Mouse (Mus musculus): ENCODE measurements around the gene Akap2. TPM values are rescaled to one million over a fixed set of nuclear protein-coding genes. Genes with fewer than 3 reads are reported as not detected.

Gene Akap2
- polyA plus RNA-seq, 1 experiment from 2014 or later: 28.2 TPM

GRCm38 (mm10) chr4:57855281-57855941, 138.0 kb downstream of the Akap2 start:
- H3K27me3 ChIP-seq (replicated peaks; ENCODE audit: control insufficient read depth, insufficient read depth, low read length): no peaks in the 10 kb centered on the region
- no peak overlapping the region for H3K4me3 ChIP-seq (ENCODE audit: low read depth, low read length)
- no peak overlapping the region for H3K4me2 ChIP-seq (ENCODE audit: low read length)
- ATAC-seq (replicated peaks; ENCODE audit: low FRiP score, low TSS enrichment, low read depth) (no peak), DNase-seq (ENCODE audit: low spot score) (peak; percentile 50)
- H3K36me3 ChIP-seq (ENCODE audit: control insufficient read depth, insufficient read depth, low read length): peaks cover 47% of the 10 kb centered on the region
- 67% methylated on average over 18 of the region's 18 CpGs for WGBS
- H3K27ac ChIP-seq (ENCODE audit: low read depth): no peak overlapping the region
- no peak overlapping the region for H3K9ac ChIP-seq (ENCODE audit: low read length)
- H3K9me3 ChIP-seq (ENCODE audit: control insufficient read depth, low read length): 0 out of 2 replicates have a peak, but pooled peaks cover 6% of the 10 kb centered on the region
- peaks cover 7% of the 10 kb centered on the region for H3K4me1 ChIP-seq (replicated peaks; ENCODE audit: control insufficient read depth, insufficient read depth, low read length)

GRCm38 (mm10) chr4:57856673-57857072, 139.2 kb downstream of the Akap2 start:
- DNase-seq (ENCODE audit: low spot score): peak; percentile 12
- peaks cover 45% of the 10 kb centered on the region for H3K36me3 ChIP-seq (ENCODE audit: control insufficient read depth, insufficient read depth, low read length)
- WGBS: 91% methylated on average over 10 of the region's 10 CpGs

GRCm38 (mm10) chr4:57860204-57860611, 142.8 kb downstream of the Akap2 start:
- WGBS: 80% methylated on average over 6 of the region's 6 CpGs
- 0 out of 2 replicates have a peak, but pooled peaks cover 6% of the 10 kb centered on the region for H3K9me3 ChIP-seq (ENCODE audit: control insufficient read depth, low read length)
- no peak overlapping the region for H3K4me3 ChIP-seq (ENCODE audit: low read depth, low read length)
- peaks cover 37% of the 10 kb centered on the region for H3K36me3 ChIP-seq (ENCODE audit: control insufficient read depth, insufficient read depth, low read length)
- H3K4me2 ChIP-seq (ENCODE audit: low read length): no peak overlapping the region
- H3K9ac ChIP-seq (ENCODE audit: low read length): no peak overlapping the region
- ATAC-seq (replicated peaks; ENCODE audit: low FRiP score, low TSS enrichment, low read depth) (no peak), DNase-seq (ENCODE audit: low spot score) (peak; percentile 38)
- no peaks in the 10 kb centered on the region for H3K27me3 ChIP-seq (replicated peaks; ENCODE audit: control insufficient read depth, insufficient read depth, low read length)
- H3K4me1 ChIP-seq (replicated peaks; ENCODE audit: control insufficient read depth, insufficient read depth, low read length): peaks cover 6% of the 10 kb centered on the region
- H3K27ac ChIP-seq (ENCODE audit: low read depth): no peak overlapping the region

More at GRCm38 (mm10) chr4:57856673-57857072, 139.2 kb downstream of the Akap2 start:
- Histone ChIP-seq H3K27ac (ENCODE audit: low read depth) (no peak overlapping the region), H3K4me3 (ENCODE audit: low read depth, low read length) (no peak overlapping the region), H3K9me3 (ENCODE audit: control insufficient read depth, low read length) (0 out of 2 replicates have a peak, but pooled peaks cover 6% of the 10 kb centered on the region), H3K4me2 (ENCODE audit: low read length) (no peak overlapping the region), H3K9ac (ENCODE audit: low read length) (no peak overlapping the region), H3K4me1 (replicated peaks; ENCODE audit: control insufficient read depth, insufficient read depth, low read length) (peaks cover 7% of the 10 kb centered on the region), H3K27me3 (replicated peaks; ENCODE audit: control insufficient read depth, insufficient read depth, low read length) (no peaks in the 10 kb centered on the region)
- ATAC-seq (replicated peaks; ENCODE audit: low FRiP score, low TSS enrichment, low read depth): no peak

GRCm38 (mm10) chr4:57861166-57861565, 143.7 kb downstream of the Akap2 start:
- H3K27ac ChIP-seq (ENCODE audit: low read depth): no peak overlapping the region

GRCm38 (mm10) chr4:57861856-57862255, 144.4 kb downstream of the Akap2 start:
- Histone ChIP-seq H3K27ac (ENCODE audit: low read depth) (peak overlapping the region; percentile 27; the same call in 1 of the 2 replicates), H3K36me3 (ENCODE audit: control insufficient read depth, insufficient read depth, low read length) (peaks cover 20% of the 10 kb centered on the region), H3K9ac (ENCODE audit: low read length) (no peak overlapping the region), H3K9me3 (ENCODE audit: control insufficient read depth, low read length) (0 out of 2 replicates have a peak, but pooled peaks cover under 1% of the 10 kb centered on the region), H3K4me1 (replicated peaks; ENCODE audit: control insufficient read depth, insufficient read depth, low read length) (peaks cover 14% of the 10 kb centered on the region), H3K4me2 (ENCODE audit: low read length) (no peak overlapping the region), H3K4me3 (ENCODE audit: low read depth, low read length) (no peak overlapping the region), H3K27me3 (replicated peaks; ENCODE audit: control insufficient read depth, insufficient read depth, low read length) (no peaks in the 10 kb centered on the region)
- DNase-seq (ENCODE audit: low spot score) (peak; percentile 50), ATAC-seq (replicated peaks; ENCODE audit: low FRiP score, low TSS enrichment, low read depth) (no peak)
- WGBS: 44% methylated on average over 8 of the region's 8 CpGs

More at GRCm38 (mm10) chr4:57861166-57861565, 143.7 kb downstream of the Akap2 start:
- DNase-seq (ENCODE audit: low spot score) (peak; percentile 43), ATAC-seq (replicated peaks; ENCODE audit: low FRiP score, low TSS enrichment, low read depth) (no peak)
- H3K36me3 ChIP-seq (ENCODE audit: control insufficient read depth, insufficient read depth, low read length): peaks cover 27% of the 10 kb centered on the region
- H3K27me3 ChIP-seq (replicated peaks; ENCODE audit: control insufficient read depth, insufficient read depth, low read length): no peaks in the 10 kb centered on the region
- no peak overlapping the region for H3K4me3 ChIP-seq (ENCODE audit: low read depth, low read length)
- H3K9me3 ChIP-seq (ENCODE audit: control insufficient read depth, low read length): 0 out of 2 replicates have a peak, but pooled peaks cover 2% of the 10 kb centered on the region
- H3K4me2 ChIP-seq (ENCODE audit: low read length): no peak overlapping the region
- H3K4me1 ChIP-seq (replicated peaks; ENCODE audit: control insufficient read depth, insufficient read depth, low read length): peaks cover 14% of the 10 kb centered on the region
- 58% methylated on average over 6 of the region's 6 CpGs for WGBS
- no peak overlapping the region for H3K9ac ChIP-seq (ENCODE audit: low read length)

GRCm38 (mm10) chr4:57862269-57862986, 145.0 kb downstream of the Akap2 start:
- H3K36me3 ChIP-seq (ENCODE audit: control insufficient read depth, insufficient read depth, low read length): peaks cover 14% of the 10 kb centered on the region
- H3K4me2 ChIP-seq (ENCODE audit: low read length): no peak overlapping the region
- no peaks in the 10 kb centered on the region for H3K9me3 ChIP-seq (ENCODE audit: control insufficient read depth, low read length)
- ATAC-seq (replicated peaks; ENCODE audit: low FRiP score, low TSS enrichment, low read depth) (0 out of 2 replicates have a peak, but pooled peaks have one; percentile 53), DNase-seq (ENCODE audit: low spot score) (peak; percentile 49)
- no peak overlapping the region for H3K9ac ChIP-seq (ENCODE audit: low read length)
- H3K4me1 ChIP-seq (replicated peaks; ENCODE audit: control insufficient read depth, insufficient read depth, low read length): peaks cover 18% of the 10 kb centered on the region
- 67% methylated on average over 9 of the region's 9 CpGs for WGBS
- H3K27me3 ChIP-seq (replicated peaks; ENCODE audit: control insufficient read depth, insufficient read depth, low read length): no peaks in the 10 kb centered on the region
- no peak overlapping the region for H3K4me3 ChIP-seq (ENCODE audit: low read depth, low read length)
- H3K27ac ChIP-seq (ENCODE audit: low read depth): peak overlapping the region; percentile 27; the same call in 1 of the 2 replicates

- ATAC-seq (replicated peaks; ENCODE audit: low FRiP score, low TSS enrichment, low read depth) (no peak), DNase-seq (ENCODE audit: low spot score) (peak; percentile 31)
- H3K36me3 ChIP-seq (ENCODE audit: control insufficient read depth, insufficient read depth, low read length): no peaks in the 10 kb centered on the region
- no peaks in the 10 kb centered on the region for H3K27me3 ChIP-seq (replicated peaks; ENCODE audit: control insufficient read depth, insufficient read depth, low read length)
- no peak overlapping the region for H3K9ac ChIP-seq (ENCODE audit: low read length)
- H3K27ac ChIP-seq (ENCODE audit: low read depth): no peak overlapping the region
- H3K9me3 ChIP-seq (ENCODE audit: control insufficient read depth, low read length): no peaks in the 10 kb centered on the region
- H3K4me2 ChIP-seq (ENCODE audit: low read length): no peak overlapping the region
- WGBS: 33% methylated on average over 2 of the region's 2 CpGs
- H3K4me1 ChIP-seq (replicated peaks; ENCODE audit: control insufficient read depth, insufficient read depth, low read length): peaks cover 15% of the 10 kb centered on the region
- H3K4me3 ChIP-seq (ENCODE audit: low read depth, low read length): no peak overlapping the region
These were observed 148.6 kb downstream of the Akap2 start for GRCm38 (mm10) chr4:57866088-57866487.

- Histone ChIP-seq H3K36me3 (ENCODE audit: control insufficient read depth, insufficient read depth, low read length) (no peaks in the 10 kb centered on the region), H3K4me2 (ENCODE audit: low read length) (0 out of 2 replicates have a peak overlapping the region, but pooled peaks have one; percentile 11), H3K9me3 (ENCODE audit: control insufficient read depth, low read length) (no peaks in the 10 kb centered on the region), H3K27me3 (replicated peaks; ENCODE audit: control insufficient read depth, insufficient read depth, low read length) (no peaks in the 10 kb centered on the region), H3K27ac (ENCODE audit: low read depth) (peak overlapping the region; percentile 43; the same call in 1 of the 2 replicates), H3K4me1 (replicated peaks; ENCODE audit: control insufficient read depth, insufficient read depth, low read length) (peaks cover 12% of the 10 kb centered on the region), H3K9ac (ENCODE audit: low read length) (no peak overlapping the region), H3K4me3 (ENCODE audit: low read depth, low read length) (no peak overlapping the region)
- DNase-seq (ENCODE audit: low spot score) (peak; percentile 41), ATAC-seq (replicated peaks; ENCODE audit: low FRiP score, low TSS enrichment, low read depth) (no peak)
- WGBS: 45% methylated on average over 9 of the region's 9 CpGs
These were observed 149.5 kb downstream of the Akap2 start for GRCm38 (mm10) chr4:57866990-57867389.

Measured in intestine, embryonic 14.5 days (tissue).